Mouse (Mus musculus) hindbrain, postnatal 0 days (tissue): Measurements from ENCODE around the gene Olfr1042. TPM values are rescaled to one million over a fixed set of nuclear protein-coding genes. Genes with fewer than 3 reads are reported as not detected.

ENCODE experiments used
- ATAC-seq: fragments of 200-750 bp; cut with Nextera tagmentation; 2 replicates; pipeline ENCODE4 v1.8.0; 2017; ENCODE audit warnings: mild to moderate bottlenecking, moderate TSS enrichment, moderate library complexity
- DNase-seq: peaks from one replicate; pipeline ENCODE4 v3.0.0-alpha.2; 2015; ENCODE audit warnings: low spot score
- H3K27ac ChIP-seq: fragments of 300-500 bp; sonication (generic); 2 replicates; pipeline ENCODE4 v1.5.1; 2014; ENCODE audit warnings: mild to moderate bottlenecking
- H3K27me3 ChIP-seq: fragments of 300-500 bp; sonication (generic); 2 replicates; pipeline ENCODE4 v1.6.1; 2014; ENCODE audit warnings: low read length, mixed read lengths; ENCODE audit not compliant: insufficient read depth
- H3K36me3 ChIP-seq: fragments of 300-500 bp; sonication (generic); 2 replicates; pipeline ENCODE4 v1.6.1; 2014; ENCODE audit warnings: low read length, mixed read lengths; ENCODE audit not compliant: insufficient read depth
- H3K4me1 ChIP-seq: fragments of 300-500 bp; sonication (generic); 2 replicates; pipeline ENCODE4 v1.6.1; 2014; ENCODE audit warnings: antibody characterized with exemption, low read length, mixed read lengths; ENCODE audit not compliant: insufficient read depth
- H3K4me2 ChIP-seq: fragments of 300-500 bp; sonication (generic); 2 replicates; pipeline ENCODE4 v1.6.1; 2014; ENCODE audit warnings: low read depth, mild to moderate bottlenecking, low read length, moderate library complexity, mixed read lengths
- H3K4me3 ChIP-seq: fragments of 300-500 bp; sonication (generic); 2 replicates; pipeline ENCODE4 v1.5.1; 2014; ENCODE audit warnings: low read length
- H3K9ac ChIP-seq: fragments of 300-500 bp; sonication (generic); replicated peaks from 2 replicates; pipeline ENCODE4 v1.6.1; 2014; ENCODE audit warnings: mild to moderate bottlenecking, low read length, moderate library complexity, mixed read lengths
- H3K9me3 ChIP-seq: fragments of 300-500 bp; sonication (generic); 2 replicates; pipeline ENCODE4 v1.6.1; 2016; ENCODE audit warnings: low read length, mixed read lengths
- CTCF ChIP-seq: IDR thresholded peaks from 2 replicates; pipeline ENCODE4 v1.5.1; 2016; ENCODE audit warnings: antibody characterized with exemption, control low read depth, low read depth
- WGBS: fragments of 180-500 bp; shearing (Covaris S2); extraction: QIAGEN DNeasy Blood & Tissue Kit; methylation state at CpG from one replicate; pipeline ENCODE4 v1.1.7; 2014; 5-methylcytosine and 5-hydroxymethylcytosine counted together
- polyA plus RNA-seq: library from polyadenylated mRNA; unstranded; fragments of >200 nt; fragmentation: Nextera tagmentation; extraction: Ambion mirVana; gene quantifications from 2 replicates; pipeline ENCODE4 v1.2.1, GENCODE M21; 2015
- total RNA-seq: library from RNA; depleted of rRNA; stranded (reverse); fragments of >200 nt; gene quantifications from 2 replicates; pipeline ENCODE4 v1.2.3, GENCODE M21; 2014; rRNA removed

Gene Olfr1042
- total and polyA plus RNA-seq, 2 experiments from 2014 or later: not detected

DNA sequence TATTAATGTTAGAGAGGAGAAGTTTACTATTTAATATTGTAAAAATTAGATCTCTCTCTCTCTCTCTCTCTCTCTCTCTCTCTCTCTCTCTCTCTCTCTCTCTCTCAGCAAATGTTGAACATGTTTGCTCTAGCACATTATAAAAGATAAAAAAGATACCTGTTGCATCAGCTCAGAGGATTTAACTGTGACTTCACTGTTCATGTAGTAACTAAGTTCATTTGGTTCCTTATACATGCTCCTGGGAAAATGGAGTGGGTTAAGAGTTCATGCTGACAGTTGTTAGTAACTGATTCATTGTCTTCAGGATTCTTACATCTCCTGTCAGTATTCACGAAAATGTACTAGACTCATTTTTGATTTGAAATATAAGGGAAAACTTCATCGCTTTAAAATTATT lies 5.8 kb upstream of the Olfr1042 start, which contains the start of gene Olfr1043:
Olfr1043 (minus strand) TSS at position 101 of the 400 bp plus-strand sequence.
- no peak within 1 kb of the TSS for H3K4me2 ChIP-seq
- WGBS: 87% methylated on average over 2 of the region's 2 CpGs
- no peak for TF ChIP-seq CTCF

DNA sequence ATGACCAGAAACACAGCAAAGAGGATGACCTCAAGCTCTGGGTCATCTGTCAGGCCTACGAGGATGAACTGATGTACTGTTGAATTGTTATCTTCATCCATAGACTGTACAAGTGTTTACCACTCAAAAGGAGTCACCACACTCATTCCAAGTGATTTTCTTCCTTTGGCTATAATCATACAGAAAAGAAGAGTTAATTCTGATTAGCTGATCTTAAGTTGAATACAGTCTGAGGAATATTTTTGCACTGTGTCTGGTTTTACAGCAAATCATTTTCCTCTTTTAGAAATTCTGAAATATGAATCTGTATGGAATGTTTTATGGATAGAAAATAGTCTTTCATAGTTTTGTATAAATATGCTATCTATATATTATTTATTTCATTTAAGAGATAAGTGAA lies 15.0 kb downstream of the Olfr1042 start, which contains the start of gene Olfr1040:
Olfr1040 (minus strand) TSS at position 101 of the 400 bp plus-strand sequence.
- Histone ChIP-seq H3K4me2 (no peak within 1 kb of the TSS), H3K9ac (no peak within 1 kb of the TSS), H3K27me3 (no peaks in the 10 kb centered on the region), H3K27ac (no peak within 1 kb of the TSS), H3K4me1 (no peaks in the 10 kb centered on the region), H3K36me3 (no peaks in the 10 kb centered on the region), H3K4me3 (no peak within 1 kb of the TSS), H3K9me3 (no peaks in the 10 kb centered on the region)
- TF ChIP-seq CTCF: no peak
- DNase-seq (no peak), ATAC-seq (no peak)
- WGBS: 79% methylated on average over 1 of the region's 1 CpGs

More for the DNA sequence above, 5.8 kb upstream of the Olfr1042 start, which contains the start of gene Olfr1043:
- no peak for ATAC-seq
- H3K9ac ChIP-seq: no peak within 1 kb of the TSS
- H3K27me3 ChIP-seq: no peaks in the 10 kb centered on the region
- no peaks in the 10 kb centered on the region for H3K36me3 ChIP-seq
- no peak within 1 kb of the TSS for H3K27ac ChIP-seq
- DNase-seq: no peak
- H3K4me1 ChIP-seq: no peaks in the 10 kb centered on the region
- no peaks in the 10 kb centered on the region for H3K9me3 ChIP-seq
- no peak within 1 kb of the TSS for H3K4me3 ChIP-seq

DNA sequence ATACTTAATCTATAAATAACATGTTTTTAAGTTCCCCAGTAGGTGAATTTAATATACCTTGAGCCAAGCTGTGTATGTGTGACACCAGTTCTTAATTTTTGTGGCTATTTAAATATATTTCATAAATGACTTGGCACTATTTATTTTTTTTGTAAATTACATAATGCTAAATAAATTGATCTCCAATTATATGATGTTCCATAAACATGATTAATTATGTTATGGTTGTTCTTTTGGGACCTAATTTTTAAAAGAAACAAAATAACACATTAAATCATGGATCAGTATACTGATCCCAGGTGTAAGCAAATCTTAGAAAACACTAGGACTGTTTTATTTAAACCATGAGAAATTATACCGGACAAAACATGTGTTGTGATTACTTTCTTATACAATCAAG lies 25.8 kb downstream of the Olfr1042 start, which contains the start of gene Olfr1039:
Olfr1039 (minus strand) TSS at position 101 of the 400 bp plus-strand sequence.
- Histone ChIP-seq H3K4me3 (no peak within 1 kb of the TSS), H3K9me3 (0 out of 2 replicates have a peak, but pooled peaks cover 2% of the 10 kb centered on the region), H3K36me3 (no peaks in the 10 kb centered on the region), H3K4me2 (no peak within 1 kb of the TSS), H3K27me3 (no peaks in the 10 kb centered on the region), H3K27ac (no peak within 1 kb of the TSS), H3K4me1 (no peaks in the 10 kb centered on the region), H3K9ac (no peak within 1 kb of the TSS)
- TF ChIP-seq CTCF: no peak
- WGBS: 98% methylated on average over 1 of the region's 1 CpGs
- DNase-seq (no peak), ATAC-seq (no peak)

Other genes with a start within 250 kb of the Olfr1042 start
- not detected in 2 replicates for gene Olfr1025-ps1, start 246.6 kb downstream of the Olfr1042 start, total RNA-seq
- gene Olfr1025-ps1, start 246.6 kb downstream of the Olfr1042 start, polyA plus RNA-seq: not detected in 2 replicates
- gene Olfr1026, start 240.3 kb downstream of the Olfr1042 start, total RNA-seq: not detected in 2 replicates
- gene Olfr1026, start 240.3 kb downstream of the Olfr1042 start, polyA plus RNA-seq: not detected in 2 replicates
- gene Olfr1028, start 211.4 kb downstream of the Olfr1042 start, total RNA-seq: not detected in 2 replicates
- not detected in 2 replicates for gene Olfr1028, start 211.4 kb downstream of the Olfr1042 start, polyA plus RNA-seq
- gene Olfr1029, start 187.9 kb downstream of the Olfr1042 start, total RNA-seq: not detected in 2 replicates
- gene Olfr1029, start 187.9 kb downstream of the Olfr1042 start, polyA plus RNA-seq: not detected in 2 replicates
- gene Olfr1030, start 182.6 kb downstream of the Olfr1042 start, total RNA-seq: not detected in 2 replicates
- gene Olfr1030, start 182.6 kb downstream of the Olfr1042 start, polyA plus RNA-seq: not detected in 2 replicates
- gene Olfr1031, start 171.5 kb downstream of the Olfr1042 start, total RNA-seq: not detected in 2 replicates
- not detected in 2 replicates for gene Olfr1031, start 171.5 kb downstream of the Olfr1042 start, polyA plus RNA-seq
- not detected in 2 replicates for gene Olfr1032, start 156.3 kb downstream of the Olfr1042 start, total RNA-seq
- gene Olfr1032, start 156.3 kb downstream of the Olfr1042 start, polyA plus RNA-seq: not detected in 2 replicates
- gene Olfr1033, start 141.2 kb downstream of the Olfr1042 start, total RNA-seq: 0.21 and 1.1 TPM in 2 replicates
- 0.29 and 1.6 TPM in 2 replicates for gene Olfr1033, start 141.2 kb downstream of the Olfr1042 start, polyA plus RNA-seq
- gene Olfr1034, start 116.0 kb downstream of the Olfr1042 start, total RNA-seq: 0.05 TPM in 1 of 2 replicates, not detected in the other
- 0.04 TPM in 1 of 2 replicates, not detected in the other for gene Olfr1034, start 116.0 kb downstream of the Olfr1042 start, polyA plus RNA-seq
- not detected in 2 replicates for gene Olfr1036, start 87.8 kb downstream of the Olfr1042 start, total RNA-seq
- gene Olfr1036, start 87.8 kb downstream of the Olfr1042 start, polyA plus RNA-seq: not detected in 2 replicates
- gene Olfr1037, start 74.5 kb downstream of the Olfr1042 start, total RNA-seq: not detected in 2 replicates
- not detected in 2 replicates for gene Olfr1037, start 74.5 kb downstream of the Olfr1042 start, polyA plus RNA-seq
- gene Olfr1039, start 25.9 kb downstream of the Olfr1042 start, total RNA-seq: not detected in 2 replicates
- gene Olfr1039, start 25.9 kb downstream of the Olfr1042 start, polyA plus RNA-seq: not detected in 2 replicates
- gene Olfr1040, start 15.1 kb downstream of the Olfr1042 start, total RNA-seq: not detected in 2 replicates
- gene Olfr1040, start 15.1 kb downstream of the Olfr1042 start, polyA plus RNA-seq: not detected in 2 replicates
- gene Olfr1043, start 5.7 kb upstream of the Olfr1042 start, total RNA-seq: not detected in 2 replicates
- gene Olfr1043, start 5.7 kb upstream of the Olfr1042 start, polyA plus RNA-seq: not detected in 2 replicates
- not detected in 2 replicates for gene Olfr1044, start 16.0 kb upstream of the Olfr1042 start, total RNA-seq
- gene Olfr1044, start 16.0 kb upstream of the Olfr1042 start, polyA plus RNA-seq: not detected in 2 replicates
- not detected in 2 replicates for gene Olfr52, start 23.8 kb upstream of the Olfr1042 start, total RNA-seq
- not detected in 2 replicates for gene Olfr52, start 23.8 kb upstream of the Olfr1042 start, polyA plus RNA-seq
- gene Olfr1045, start 41.2 kb upstream of the Olfr1042 start, total RNA-seq: not detected in 2 replicates
- gene Olfr1045, start 41.2 kb upstream of the Olfr1042 start, polyA plus RNA-seq: not detected in 2 replicates
- not detected in 2 replicates for gene Olfr1046, start 57.5 kb upstream of the Olfr1042 start, total RNA-seq
- gene Olfr1046, start 57.5 kb upstream of the Olfr1042 start, polyA plus RNA-seq: not detected in 2 replicates
- not detected in 2 replicates for gene Olfr1047, start 69.6 kb upstream of the Olfr1042 start, total RNA-seq
- not detected in 2 replicates for gene Olfr1047, start 69.6 kb upstream of the Olfr1042 start, polyA plus RNA-seq
- gene Olfr1048, start 78.5 kb upstream of the Olfr1042 start, total RNA-seq: not detected in 2 replicates
- gene Olfr1048, start 78.5 kb upstream of the Olfr1042 start, polyA plus RNA-seq: not detected in 2 replicates
- gene Olfr1049, start 96.5 kb upstream of the Olfr1042 start, total RNA-seq: not detected in 2 replicates
- not detected in 2 replicates for gene Olfr1049, start 96.5 kb upstream of the Olfr1042 start, polyA plus RNA-seq
- gene Olfr1051, start 117.2 kb upstream of the Olfr1042 start, total RNA-seq: not detected in 2 replicates
- not detected in 2 replicates for gene Olfr1051, start 117.2 kb upstream of the Olfr1042 start, polyA plus RNA-seq
- 0.37 TPM in 1 of 2 replicates, not detected in the other for gene Olfr1052, start 130.6 kb upstream of the Olfr1042 start, total RNA-seq
- gene Olfr1052, start 130.6 kb upstream of the Olfr1042 start, polyA plus RNA-seq: not detected in 2 replicates
- gene Olfr1053, start 153.4 kb upstream of the Olfr1042 start, total RNA-seq: not detected in 2 replicates
- gene Olfr1053, start 153.4 kb upstream of the Olfr1042 start, polyA plus RNA-seq: not detected in 2 replicates
- not detected in 2 replicates for gene Olfr1054, start 173.6 kb upstream of the Olfr1042 start, total RNA-seq
- not detected in 2 replicates for gene Olfr1054, start 173.6 kb upstream of the Olfr1042 start, polyA plus RNA-seq
- not detected in 2 replicates for gene Olfr1055, start 188.4 kb upstream of the Olfr1042 start, total RNA-seq
- not detected in 2 replicates for gene Olfr1055, start 188.4 kb upstream of the Olfr1042 start, polyA plus RNA-seq
- not detected in 2 replicates for gene Olfr1056, start 200.6 kb upstream of the Olfr1042 start, total RNA-seq
- gene Olfr1056, start 200.6 kb upstream of the Olfr1042 start, polyA plus RNA-seq: not detected in 2 replicates
- not detected in 2 replicates for gene Olfr1057, start 216.6 kb upstream of the Olfr1042 start, total RNA-seq
- not detected in 2 replicates for gene Olfr1057, start 216.6 kb upstream of the Olfr1042 start, polyA plus RNA-seq
- gene Olfr1058, start 226.7 kb upstream of the Olfr1042 start, total RNA-seq: not detected in 2 replicates
- gene Olfr1058, start 226.7 kb upstream of the Olfr1042 start, polyA plus RNA-seq: not detected in 2 replicates